Mouse (Mus musculus) c-Kit-positive CD71-negative TER-119-negative erythroid progenitor cells, embryonic 14.5 days (primary cell): Measurements from ENCODE around the gene Rab6b.
"Not testable (repeated sequence)": the region's sequence is repeated elsewhere in the genome, so short reads cannot be mapped to it uniquely, and the experiment has no call there.

Experiments
- DNase-seq: peaks from one replicate; pipeline ENCODE4 v3.0.0-alpha.2; 2013; ENCODE audit warnings: low read depth

The Rab6b gene

DNA sequence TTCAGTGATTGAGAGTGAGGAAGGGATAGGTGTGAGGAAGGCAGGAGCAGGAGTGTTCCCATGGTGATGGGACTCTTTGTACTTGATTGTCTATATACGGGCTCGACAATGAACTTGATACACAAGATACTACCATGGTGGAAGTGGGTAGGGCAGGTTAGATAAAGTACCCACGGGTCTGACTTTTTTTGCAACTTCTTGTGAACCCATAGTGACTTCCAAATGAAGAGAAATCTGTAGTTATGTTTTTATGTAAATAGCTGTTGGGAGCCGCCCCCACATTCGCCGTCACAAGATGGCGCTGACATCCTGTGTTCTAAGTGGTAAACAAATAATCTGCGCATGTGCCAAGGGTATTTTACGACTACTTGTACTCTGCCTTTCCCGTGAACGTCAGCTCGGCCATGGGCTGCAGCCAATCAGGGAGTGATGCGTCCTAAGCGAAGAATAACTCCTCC lies 3.2 kb upstream of the Rab6b start:
- DNase-seq, result not testable (repeated sequence)

DNA sequence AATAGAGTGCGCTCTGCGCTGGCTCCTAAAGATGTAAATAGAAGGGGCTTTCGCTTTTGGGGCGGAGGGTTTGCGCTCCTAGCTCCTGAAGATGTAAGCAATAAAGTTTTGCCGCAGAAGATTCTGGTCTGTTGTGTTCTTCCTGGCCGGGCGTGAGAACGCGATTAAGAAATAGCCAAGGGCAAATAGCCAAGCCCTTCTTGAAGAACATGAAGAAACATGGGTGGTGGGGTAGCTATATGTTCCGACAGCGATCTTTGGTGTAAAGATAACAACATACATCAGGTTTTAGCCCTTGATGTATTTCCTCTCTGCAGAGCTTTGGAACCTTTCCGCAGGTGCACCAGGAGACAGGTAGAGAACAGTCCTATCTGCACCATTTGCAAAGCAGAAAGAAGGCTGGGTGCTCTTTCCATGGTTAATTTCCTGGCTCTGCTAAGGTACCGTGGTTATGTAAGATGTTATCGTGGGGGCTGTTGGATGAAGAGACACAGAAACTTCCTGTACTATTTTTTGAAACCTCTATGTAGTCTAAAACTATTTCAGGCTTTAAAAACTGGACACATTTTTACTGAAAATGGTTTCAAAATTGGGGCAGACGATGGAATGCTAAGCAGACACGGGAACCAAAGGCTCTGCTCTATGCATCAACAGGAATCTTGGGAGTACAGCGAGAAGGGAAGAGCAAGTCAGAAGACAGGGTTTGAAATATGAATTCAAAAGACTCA lies 2.5 kb upstream of the Rab6b start:
- DNase-seq, result no peak

DNA sequence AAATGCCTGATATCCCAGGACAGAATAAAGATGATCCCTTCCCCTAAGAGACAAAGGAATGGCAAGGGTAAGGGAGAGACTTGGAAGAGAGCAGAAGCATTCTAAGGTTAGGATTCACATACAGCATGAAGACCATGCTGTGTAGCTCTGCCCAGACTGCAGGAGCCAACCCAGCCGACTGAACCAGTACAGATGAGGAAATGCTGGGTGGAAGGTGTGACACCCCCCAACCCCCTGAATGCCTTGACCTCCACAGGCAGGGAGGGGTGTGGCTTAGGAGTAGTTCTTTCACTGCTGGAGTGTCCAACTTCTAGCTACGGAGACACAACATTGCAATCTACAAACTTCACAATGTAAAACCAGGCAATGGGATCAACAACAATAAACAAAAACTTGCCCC lies 1.7 kb upstream of the Rab6b start:
- DNase-seq, result no peak

DNA sequence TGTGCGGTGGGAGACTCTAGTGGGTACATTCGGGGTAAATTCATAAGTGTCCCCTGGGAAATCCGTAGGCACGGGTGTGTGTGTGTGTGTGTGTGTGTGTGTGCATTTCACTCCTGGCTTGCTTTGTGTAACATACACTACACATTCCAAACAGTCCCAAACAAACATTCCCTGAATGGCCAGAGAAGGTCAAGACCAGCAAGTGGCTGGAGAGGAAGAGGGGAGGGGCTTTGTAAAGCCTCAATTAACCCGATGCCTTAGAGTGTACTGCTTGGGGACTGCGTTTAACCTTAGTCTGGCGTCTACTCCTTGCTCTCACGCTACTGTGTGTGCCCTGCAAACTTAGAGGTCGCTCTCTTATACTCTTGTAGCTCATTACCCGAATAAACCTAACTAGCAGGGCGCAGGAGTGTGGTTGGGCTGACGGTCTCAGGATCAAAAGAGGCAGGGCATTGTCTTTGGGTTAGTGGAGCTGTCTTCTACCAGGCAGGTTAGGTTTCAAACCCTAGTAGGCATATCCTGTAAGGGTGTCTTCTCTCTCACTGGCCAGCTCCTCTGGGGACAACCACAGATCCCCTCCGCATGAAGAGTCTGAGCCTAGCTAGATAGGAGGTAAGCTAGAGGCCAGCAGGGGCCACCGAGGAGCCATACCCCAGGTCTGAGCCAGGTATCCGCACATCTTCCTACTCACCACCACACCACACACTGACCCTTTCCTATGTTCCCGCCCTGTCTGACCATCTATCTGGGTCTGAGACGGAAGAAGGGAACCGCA lies 673 bp upstream of the Rab6b start:
- no peak for DNase-seq

DNA sequence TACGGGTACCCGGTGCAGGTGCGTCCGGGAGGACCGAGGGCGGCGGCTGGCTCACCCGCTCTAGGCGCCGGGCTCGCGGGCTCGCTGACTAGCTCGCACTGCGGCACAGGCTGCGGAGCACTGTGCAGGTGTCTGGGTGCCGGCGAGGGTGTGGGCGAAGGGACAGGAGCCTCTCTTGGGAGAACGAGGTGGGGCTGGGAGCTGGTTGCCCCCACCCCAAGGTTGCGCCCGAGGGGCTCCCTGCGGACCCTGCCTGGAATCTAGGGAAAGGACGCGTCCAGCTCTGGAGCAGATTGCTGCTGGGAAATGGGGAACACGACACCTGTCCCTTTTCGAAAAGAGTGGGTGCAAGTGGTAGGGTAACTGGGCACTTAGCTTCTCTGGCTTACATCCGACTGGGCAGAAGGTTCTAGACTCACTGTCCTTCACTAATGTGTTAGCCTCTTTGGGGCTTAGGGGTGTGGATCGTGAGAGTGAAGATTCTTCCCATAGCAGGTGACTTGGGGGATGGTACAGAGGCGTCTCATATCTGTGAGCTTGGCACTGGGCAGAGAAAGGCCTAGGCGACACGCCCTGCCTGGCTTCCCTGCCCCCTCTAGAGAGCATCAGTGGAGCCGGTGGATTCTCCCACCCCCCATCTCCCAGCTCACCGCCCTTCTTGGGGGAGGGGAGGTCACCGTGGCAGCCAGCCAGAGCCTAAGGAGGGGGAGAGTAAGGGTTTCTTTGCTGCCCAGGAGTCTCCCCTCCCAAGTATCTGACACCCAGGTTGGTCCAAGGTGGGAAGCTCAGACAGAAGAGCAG lies 1.1 kb downstream of the Rab6b start:
- DNase-seq, result no peak

DNA sequence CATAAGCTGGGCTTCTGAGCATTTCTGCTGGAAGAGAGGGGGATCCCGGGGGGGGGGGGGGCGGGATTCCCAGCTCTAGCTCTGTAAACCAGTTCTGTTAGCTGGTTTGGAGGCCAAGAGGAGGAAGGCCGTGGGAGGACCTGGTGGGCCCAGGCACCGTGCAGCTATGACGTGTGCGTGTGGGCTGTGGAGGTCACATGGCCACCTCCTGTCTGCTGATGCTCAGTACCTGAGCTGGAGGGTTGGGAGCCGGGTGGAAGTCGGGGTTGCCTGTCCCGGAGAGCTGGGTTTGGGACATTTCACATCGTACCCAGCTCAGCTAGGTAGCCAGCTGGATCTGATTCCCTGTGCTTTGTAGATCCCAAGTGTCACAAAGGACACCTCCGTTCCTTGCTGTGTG lies 1.8 kb downstream of the Rab6b start:
- DNase-seq, result no peak

DNA sequence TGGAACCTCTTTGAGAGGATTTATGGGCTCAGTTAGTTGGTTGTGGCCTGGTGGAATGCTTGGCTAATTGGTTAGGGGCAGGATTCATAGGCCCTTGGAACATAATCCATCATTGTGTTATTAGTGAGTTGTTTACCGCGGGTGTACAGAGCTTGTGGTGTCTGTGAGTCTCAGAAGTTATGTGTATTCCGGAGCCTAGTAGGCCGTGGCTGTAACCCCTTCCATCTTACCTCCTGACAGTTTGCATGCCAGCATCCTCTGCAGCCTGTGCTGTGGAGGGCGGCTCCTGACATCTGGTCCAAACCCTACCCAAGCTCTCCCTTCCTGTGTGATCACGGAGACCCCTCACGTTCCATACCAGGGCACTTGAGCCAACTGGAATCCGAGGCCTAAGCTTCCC lies 2.7 kb downstream of the Rab6b start:
- no peak for DNase-seq

DNA sequence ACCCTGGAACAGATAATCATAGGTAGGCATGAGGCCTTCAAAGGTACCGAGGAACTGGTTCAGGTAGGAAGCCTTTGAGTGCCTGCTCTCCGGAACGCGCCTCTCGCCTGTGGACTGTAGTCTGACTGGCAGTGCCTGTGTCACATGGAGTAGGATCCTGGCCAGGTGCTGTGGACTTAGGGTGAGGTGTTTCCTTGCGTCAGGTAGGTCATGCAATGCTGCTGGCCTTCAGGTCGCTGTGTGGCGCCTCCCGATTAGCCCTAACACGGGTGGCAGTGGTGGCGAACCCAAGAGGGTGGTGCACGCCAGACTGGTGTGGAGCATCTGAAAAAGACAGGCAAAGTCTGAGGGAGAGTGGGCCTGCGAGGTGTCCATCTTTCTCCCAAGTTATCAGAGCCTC lies 3.3 kb downstream of the Rab6b start:
- DNase-seq, result no peak

DNA sequence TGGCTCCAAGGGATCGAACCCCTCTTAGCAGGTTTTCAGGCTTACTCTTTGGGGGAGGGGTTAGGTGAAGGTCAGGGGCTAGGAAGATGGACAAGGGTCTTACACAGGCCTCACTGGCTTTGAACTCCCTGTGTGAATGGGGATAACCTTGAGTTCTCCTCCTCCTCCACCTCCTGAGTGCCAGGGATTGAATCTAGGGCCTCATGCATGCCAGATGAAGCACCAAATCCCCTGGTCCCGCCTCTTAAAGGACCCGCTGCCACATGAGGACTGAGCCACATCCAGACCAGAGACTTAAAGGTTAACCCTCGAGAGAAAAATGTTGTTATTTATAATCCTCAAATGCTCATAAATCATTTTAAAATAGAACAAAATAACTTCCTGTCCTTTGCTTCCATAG lies 5.4 kb downstream of the Rab6b start:
- DNase-seq, result no peak

DNA sequence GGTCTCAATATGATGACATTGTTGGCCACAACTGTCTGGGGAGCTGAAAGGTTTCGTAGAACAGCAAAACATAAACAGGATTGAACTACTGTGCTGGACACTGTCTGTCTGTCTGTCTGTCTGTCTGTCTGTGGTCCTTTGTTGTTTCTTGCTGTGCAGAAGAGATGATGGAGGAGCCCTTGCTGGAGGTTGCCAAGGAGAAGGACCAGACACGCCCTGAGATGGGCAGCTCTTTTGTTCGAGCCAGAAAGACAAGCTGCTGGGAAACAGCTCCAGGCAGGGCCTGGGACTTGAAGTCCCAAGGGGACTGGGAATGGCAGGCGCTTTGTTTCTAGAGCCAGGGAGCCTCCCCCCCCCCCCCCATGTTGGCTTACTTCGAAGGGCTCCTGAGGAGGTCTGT lies 5.9 kb downstream of the Rab6b start:
- no peak for DNase-seq

DNA sequence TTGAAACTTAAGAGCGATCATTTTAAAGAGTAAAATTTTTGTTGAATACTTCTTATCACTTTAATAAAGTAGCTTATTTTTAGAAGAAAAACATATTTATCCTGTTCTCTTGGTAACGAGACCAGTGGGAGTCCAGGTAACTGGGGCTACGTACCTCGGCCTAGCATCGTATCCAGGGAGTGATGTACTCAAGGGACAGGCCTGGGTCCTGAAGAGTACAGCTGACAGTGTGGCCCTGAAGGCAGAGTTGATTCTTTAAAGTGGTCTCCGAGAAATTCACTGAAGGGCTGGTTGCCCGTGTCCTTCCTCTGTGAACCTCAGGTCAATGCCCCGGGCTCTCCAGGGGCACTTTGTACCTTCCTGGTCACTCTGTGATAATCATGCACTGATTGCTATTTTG lies 6.4 kb downstream of the Rab6b start:
- no peak for DNase-seq

DNA sequence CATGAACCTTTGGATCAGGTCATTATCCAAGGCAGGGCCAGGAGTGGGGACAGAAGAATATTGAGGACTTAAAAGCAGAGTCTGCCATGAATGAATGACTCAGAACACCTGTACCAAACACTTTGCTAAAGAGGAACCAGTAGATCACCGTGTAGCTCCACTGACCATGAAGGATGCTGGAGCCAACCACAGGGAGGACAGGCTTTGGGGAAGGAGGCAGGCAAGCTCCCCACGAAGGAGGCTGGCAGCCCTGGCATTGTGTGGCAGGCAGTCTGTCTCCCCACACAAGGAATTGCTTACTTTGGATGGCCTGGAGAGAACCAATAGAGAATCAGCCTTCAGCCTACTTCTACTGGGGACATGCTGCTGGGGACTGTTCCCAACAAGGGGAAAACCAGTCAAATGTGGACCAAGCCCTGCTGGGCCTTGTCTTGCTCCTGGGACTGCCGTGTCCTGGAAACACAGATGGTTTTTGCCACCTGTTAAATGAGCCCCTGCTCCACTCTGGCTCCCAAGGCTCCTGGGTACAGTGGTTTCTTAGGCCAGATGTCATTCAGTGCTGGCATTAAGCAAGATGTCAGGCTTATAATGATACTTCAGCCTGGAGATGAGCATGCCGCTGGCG lies 7.2 kb downstream of the Rab6b start:
- no peak for DNase-seq

DNA sequence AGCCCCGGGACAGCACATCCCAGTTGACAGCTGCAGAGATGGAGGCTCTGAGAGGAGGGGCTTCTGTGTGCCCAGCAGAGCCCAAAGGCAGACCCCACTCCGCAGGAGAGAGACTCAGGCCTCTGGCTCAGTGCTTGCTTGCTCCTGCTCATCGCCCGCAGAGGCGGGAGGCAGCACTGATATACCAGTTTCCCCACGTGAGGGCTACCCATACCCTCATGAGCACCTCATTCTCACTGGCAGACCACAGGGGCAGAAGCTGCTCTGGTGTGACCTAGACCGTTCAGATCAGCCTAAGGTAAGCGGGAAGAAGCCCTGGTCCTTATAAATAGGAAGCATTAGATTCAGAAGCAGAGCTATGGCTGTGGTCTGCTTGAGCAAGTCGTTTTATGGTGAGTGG lies 8.2 kb downstream of the Rab6b start:
- no peak for DNase-seq

DNA sequence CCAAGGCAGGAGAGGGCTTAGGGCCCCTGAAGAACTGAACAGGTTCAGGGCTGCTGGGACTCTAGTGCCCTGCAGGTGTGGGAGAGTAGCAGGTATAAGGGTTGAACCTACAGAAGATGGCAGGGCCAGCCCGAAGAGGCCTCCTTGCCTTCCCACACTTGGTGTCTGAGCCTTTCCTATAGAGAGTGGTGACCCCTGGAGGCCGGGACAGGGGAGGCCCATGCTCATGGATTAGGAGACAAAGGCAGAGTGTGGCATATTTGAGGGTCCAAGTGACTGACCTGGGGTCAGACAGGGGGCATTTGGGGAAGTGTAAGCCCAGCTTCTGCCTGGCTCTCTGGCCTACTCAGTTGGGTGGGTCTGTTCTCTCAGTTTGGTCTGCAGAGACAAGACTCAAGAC lies 8.6 kb downstream of the Rab6b start:
- no peak for DNase-seq

DNA sequence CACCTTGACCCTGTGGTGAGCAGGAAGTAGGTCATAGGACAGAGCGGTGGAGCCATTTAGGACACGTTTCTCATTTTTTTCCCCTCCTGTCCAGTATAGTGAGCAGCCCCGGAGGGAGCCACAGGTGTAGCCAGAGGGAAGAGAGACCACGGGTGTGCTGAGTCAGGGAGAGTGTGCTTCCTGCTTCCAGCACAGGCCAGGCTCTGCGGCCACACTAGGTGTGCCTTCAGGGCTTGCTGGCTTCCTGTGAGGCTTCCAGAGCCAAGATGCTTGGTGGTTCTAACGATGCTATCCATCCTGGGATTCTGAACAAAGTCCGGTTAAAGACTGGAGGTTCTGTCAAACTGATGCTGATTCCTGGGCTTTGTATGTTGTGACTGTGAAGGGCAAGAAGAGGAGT lies 10.0 kb downstream of the Rab6b start:
- no peak for DNase-seq

DNA sequence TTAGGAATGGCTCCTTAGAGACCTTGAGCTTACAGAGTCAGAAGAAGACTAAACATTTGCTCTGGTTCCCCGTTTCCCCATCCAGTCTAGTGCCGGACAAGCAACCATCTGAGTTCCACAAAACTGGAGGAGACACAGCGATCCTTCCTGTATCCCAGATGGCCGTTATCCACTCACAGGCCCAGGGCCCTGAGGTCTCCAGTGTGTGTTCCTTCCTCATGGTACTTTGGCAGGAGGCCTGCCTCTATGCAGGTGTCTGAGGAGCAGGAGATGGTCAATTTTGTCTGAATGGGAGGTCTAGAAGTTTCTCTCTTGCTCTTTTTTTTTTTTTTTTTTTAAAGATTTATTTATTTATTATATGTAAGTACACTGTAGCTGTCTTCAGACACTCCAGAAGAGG lies 13.2 kb downstream of the Rab6b start:
- DNase-seq, result no peak

DNA sequence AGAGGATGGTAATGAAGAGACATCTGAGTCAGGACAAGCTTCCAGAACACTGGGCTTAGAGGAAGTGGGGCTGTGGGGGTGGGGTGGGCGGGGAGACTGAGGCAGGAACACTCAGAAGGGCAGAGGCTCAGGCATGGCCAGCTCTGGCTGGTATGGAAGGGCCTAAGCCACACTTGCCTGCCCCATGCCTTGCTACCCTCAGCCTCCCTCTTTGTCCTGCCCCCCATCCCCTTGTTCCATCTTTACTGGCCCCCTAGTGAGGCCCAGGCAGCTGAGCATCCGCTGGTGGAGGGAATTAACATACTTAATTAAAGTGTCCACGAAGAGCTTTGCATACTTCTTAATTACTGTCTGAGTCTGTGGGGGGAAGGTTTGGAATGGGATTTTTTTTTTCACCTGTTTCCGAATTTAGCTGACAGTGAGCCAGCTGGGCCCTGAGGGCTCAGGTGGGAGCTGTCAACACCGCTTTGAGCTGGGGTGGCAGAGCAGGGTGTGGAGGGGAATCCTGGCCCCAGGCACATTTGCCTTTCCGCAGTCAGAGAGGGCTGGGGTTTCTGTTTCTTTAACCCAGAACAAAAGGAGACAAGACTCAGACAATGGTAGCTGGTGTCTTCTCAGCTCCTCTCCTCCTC lies 22.0 kb downstream of the Rab6b start:
- DNase-seq, result no peak

DNA sequence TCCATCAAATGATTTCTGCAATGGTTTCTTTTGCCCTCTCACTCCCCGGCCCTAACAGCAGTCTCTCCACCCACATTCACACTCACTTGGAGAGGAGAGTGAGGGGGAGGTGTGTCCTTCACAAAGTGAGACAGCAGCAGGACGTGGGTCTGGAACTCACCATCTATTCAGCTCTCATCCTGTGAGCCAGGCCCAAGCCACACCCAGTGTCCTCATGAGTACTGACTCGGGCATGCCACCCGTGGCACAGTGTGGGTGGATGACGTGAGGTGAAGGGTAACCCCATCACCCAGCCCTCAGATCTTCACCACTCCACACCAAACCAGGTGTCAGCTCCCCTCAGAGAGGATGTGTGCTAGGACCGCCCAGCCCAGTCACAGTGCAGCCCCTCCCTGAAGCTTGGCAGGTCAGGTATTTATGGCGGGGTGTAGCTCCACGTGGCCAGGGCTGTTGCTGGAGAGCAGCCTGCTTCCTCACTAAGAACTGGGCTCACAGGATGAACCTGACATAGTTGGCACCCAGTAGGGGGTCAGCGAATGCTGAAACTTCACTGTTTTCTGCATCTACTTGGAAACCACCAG lies 23.0 kb downstream of the Rab6b start:
- no peak for DNase-seq

DNA sequence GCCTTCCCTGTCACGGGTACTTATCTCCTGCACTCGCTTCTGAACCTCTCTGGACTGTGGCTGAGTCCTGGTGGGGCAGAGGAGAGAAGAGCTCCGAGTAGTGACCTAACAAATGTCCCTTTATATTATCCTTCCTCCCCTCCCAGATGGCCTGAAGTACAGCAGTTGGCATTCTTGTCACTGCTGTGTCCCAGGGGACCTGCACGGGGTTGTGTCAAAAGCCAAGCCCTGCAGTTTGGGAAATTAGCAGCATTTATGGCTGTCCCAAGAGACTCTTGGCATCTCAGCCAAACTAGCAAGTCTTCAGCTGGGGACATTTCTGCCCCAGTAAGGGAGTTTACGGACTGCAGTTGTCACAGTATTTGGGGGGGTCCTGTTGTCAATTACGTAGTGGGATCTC lies 27.9 kb downstream of the Rab6b start:
- DNase-seq, result no peak

DNA sequence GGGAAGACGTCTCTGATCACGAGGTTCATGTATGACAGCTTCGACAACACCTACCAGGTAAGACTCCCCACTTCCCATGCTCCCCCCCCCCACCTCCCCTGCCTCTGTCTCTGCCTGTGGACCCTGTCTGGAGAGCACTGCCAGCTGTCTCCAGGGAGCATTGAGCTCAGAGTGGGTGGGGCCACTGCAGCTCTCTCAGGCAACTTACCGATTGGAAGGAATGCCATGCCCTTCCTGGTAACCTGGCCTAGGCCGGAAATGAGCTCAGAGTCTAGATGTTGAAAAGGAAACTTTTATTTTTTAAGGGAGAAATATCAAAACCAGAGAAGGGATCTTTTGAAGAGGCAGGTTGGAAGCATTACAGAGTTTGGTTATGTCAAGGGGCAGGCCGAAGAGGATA lies 28.8 kb downstream of the Rab6b start:
- no peak for DNase-seq

DNA sequence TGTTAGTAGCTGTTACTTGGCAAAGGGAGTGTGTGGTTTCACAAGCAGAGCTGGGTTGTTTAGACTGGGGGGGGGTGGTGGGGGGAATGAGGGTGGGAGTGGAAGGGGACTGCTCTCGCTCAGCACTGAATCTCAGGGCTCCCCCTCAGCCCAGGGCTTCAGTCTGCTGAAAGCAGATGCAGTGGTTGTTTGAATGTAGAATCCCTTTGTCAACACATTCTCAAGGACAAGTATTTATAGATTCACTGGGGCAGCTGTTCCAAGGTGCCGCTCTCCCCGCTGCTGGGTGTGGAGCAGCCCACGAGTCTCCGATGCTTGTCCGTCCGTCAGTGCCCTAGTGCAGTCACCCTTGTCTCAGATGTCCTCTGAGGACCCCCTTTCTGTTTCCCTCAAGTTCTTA lies 29.7 kb downstream of the Rab6b start:
- no peak for DNase-seq

DNA sequence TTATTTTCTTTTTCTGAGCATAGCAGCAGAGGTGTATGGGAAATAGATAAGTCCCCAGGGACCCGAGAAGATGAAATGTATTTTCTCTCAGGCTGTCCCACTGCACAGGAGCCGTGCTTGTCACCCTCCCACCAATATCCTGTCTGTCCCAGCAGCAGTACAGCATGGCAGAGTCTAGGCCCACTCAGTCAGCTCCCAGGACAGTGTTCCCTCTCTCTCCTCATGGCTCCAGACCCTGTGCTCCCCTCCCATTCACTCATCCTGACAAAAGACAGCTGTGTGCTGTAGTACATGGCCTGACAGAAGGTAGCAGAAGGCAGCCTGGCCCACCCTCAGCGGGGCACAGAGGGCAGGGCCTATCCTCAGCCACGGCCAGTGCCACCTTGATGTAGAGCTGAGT lies 32.3 kb downstream of the Rab6b start:
- no peak for DNase-seq
